Mouse (Mus musculus) CH12.LX (cell line): ENCODE data around the gene Marveld3. TPM values are rescaled to one million over a fixed set of nuclear protein-coding genes. Genes with fewer than 3 reads are reported as not detected.

Experiments used
- DNase-seq: peaks from one replicate; pipeline ENCODE4 v3.0.0-alpha.2; 2013; ENCODE audit errors: extremely low read depth
- H3K27ac ChIP-seq: 2 replicates; pipeline ENCODE4 v1.5.1; 2012; ENCODE audit warnings: low read depth, mild to moderate bottlenecking, control low read depth, moderate library complexity; ENCODE audit not compliant: insufficient read depth
- H3K27me3 ChIP-seq: replicated peaks from 2 replicates; pipeline ENCODE3; 2012; ENCODE audit warnings: inconsistent platforms
- H3K36me3 ChIP-seq, 2 experiments: replicated peaks in 1 of 2; 2 replicates each; pipeline versions ENCODE3 to v1.6.1; 2012; ENCODE audit warnings: inconsistent platforms in 1 of 2, low read length in 1 of 2, mild to moderate bottlenecking in 1 of 2, mixed read lengths in 1 of 2, moderate library complexity in 1 of 2; ENCODE audit not compliant: control insufficient read depth in 1 of 2, insufficient read depth in 1 of 2
- H3K4me1 ChIP-seq, 2 experiments: 2 replicates each; pipeline ENCODE4 v1.6.1; 2012; ENCODE audit warnings: inconsistent platforms in 1 of 2, moderate library complexity in 1 of 2; ENCODE audit not compliant: insufficient read depth in 2 of 2, control insufficient read depth in 1 of 2
- H3K4me2 ChIP-seq: 2 replicates; pipeline ENCODE4 v1.6.1; 2012; ENCODE audit warnings: low read depth, mild to moderate bottlenecking, control low read depth; ENCODE audit not compliant: poor library complexity, insufficient read depth, severe bottlenecking
- H3K4me3 ChIP-seq, 3 experiments: fragments of 150-350 bp in 1 of 3; sonication (generic) in 1 of 3; replicated peaks in 1 of 3; 2 replicates each; pipeline versions ENCODE3 to v1.5.1; 2011 to 2012; ENCODE audit warnings: low read depth in 2 of 3, low read length in 2 of 3, mild to moderate bottlenecking in 2 of 3, moderate library complexity in 2 of 3, control low read depth in 1 of 3, improper control_type of control experiment in 1 of 3, inconsistent platforms in 1 of 3, mixed read lengths in 1 of 3; ENCODE audit not compliant: poor library complexity in 1 of 3
- H3K79me2 ChIP-seq: replicated peaks from 2 replicates; pipeline ENCODE4 v1.6.1; 2012; ENCODE audit warnings: mild to moderate bottlenecking, moderate library complexity; ENCODE audit not compliant: control insufficient read depth, poor library complexity, insufficient read depth, severe bottlenecking; ENCODE audit errors: extremely low read depth
- H3K9ac ChIP-seq: 2 replicates; pipeline ENCODE4 v1.6.1; 2012; ENCODE audit warnings: low read depth, mild to moderate bottlenecking, control low read depth, moderate library complexity; ENCODE audit not compliant: insufficient read depth
- H3K9me3 ChIP-seq: replicated peaks from 2 replicates; pipeline ENCODE3; 2012; ENCODE audit warnings: low read length, inconsistent platforms, mixed read lengths
- CTCF ChIP-seq, 2 experiments: IDR thresholded peaks in 1 of 2; conservative IDR thresholded peaks in 1 of 2; 2 replicates each; pipeline ENCODE4 v1.5.1; 2011 to 2012; ENCODE audit warnings: low read depth in 2 of 2, low read length in 2 of 2, improper control_type of control experiment in 1 of 2, inconsistent platforms in 1 of 2, mild to moderate bottlenecking in 1 of 2, moderate library complexity in 1 of 2
- ELF1 ChIP-seq: IDR thresholded peaks from 2 replicates; pipeline ENCODE4 v1.6.1; 2014; ENCODE audit warnings: low read depth, mild to moderate bottlenecking, inconsistent platforms, low read length, improper control_type of control experiment
- EP300 ChIP-seq: IDR thresholded peaks from 2 replicates; pipeline ENCODE4 v1.6.1; 2011; ENCODE audit warnings: low read length, improper control_type of control experiment
- ETS1 ChIP-seq: conservative IDR thresholded peaks from 2 replicates; pipeline ENCODE4 v1.6.1; 2012; ENCODE audit warnings: low read depth, mild to moderate bottlenecking, inconsistent platforms, low read length, improper control_type of control experiment, moderate library complexity
- GABPA ChIP-seq: IDR thresholded peaks from 2 replicates; pipeline ENCODE4 v1.6.1; 2012; ENCODE audit warnings: low read depth, low read length, improper control_type of control experiment, inconsistent platforms; ENCODE audit not compliant: insufficient replicate concordance
- HCFC1 ChIP-seq: IDR thresholded peaks from 2 replicates; pipeline ENCODE4 v1.6.1; 2012; ENCODE audit warnings: low read depth, mild to moderate bottlenecking, inconsistent platforms, low read length, improper control_type of control experiment
- IRF4 ChIP-seq: IDR thresholded peaks from 2 replicates; pipeline ENCODE4 v1.6.1; 2014; ENCODE audit warnings: low read depth, mild to moderate bottlenecking, inconsistent platforms, low read length, improper control_type of control experiment
- JUN ChIP-seq: IDR thresholded peaks from 2 replicates; pipeline ENCODE4 v1.6.1; 2011; ENCODE audit warnings: low read depth, mild to moderate bottlenecking, low read length, improper control_type of control experiment, moderate library complexity; ENCODE audit not compliant: insufficient read depth
- KAT2A ChIP-seq: IDR thresholded peaks from 2 replicates; pipeline ENCODE4 v1.6.1; 2012; ENCODE audit warnings: low read length, improper control_type of control experiment, inconsistent platforms; ENCODE audit not compliant: insufficient replicate concordance
- MAX ChIP-seq: IDR thresholded peaks from 2 replicates; pipeline ENCODE4 v1.6.1; 2011; ENCODE audit warnings: low read length, improper control_type of control experiment
- MAZ ChIP-seq: IDR thresholded peaks from 2 replicates; pipeline ENCODE4 v1.6.1; 2012; ENCODE audit warnings: low read depth, mild to moderate bottlenecking, inconsistent platforms, low read length, improper control_type of control experiment, moderate library complexity
- MEF2A ChIP-seq: IDR thresholded peaks from 2 replicates; pipeline ENCODE4 v1.6.1; 2014; ENCODE audit warnings: low read depth, mild to moderate bottlenecking, inconsistent platforms, low read length, improper control_type of control experiment, borderline replicate concordance
- MXI1 ChIP-seq: IDR thresholded peaks from 2 replicates; pipeline ENCODE4 v1.6.1; 2011; ENCODE audit warnings: mild to moderate bottlenecking, low read depth, low read length, improper control_type of control experiment
- MYC ChIP-seq: IDR thresholded peaks from 2 replicates; pipeline ENCODE4 v1.6.1; 2011; ENCODE audit warnings: low read depth, mild to moderate bottlenecking, improper control_type of control experiment, low read length
- NELFE ChIP-seq: IDR thresholded peaks from 2 replicates; pipeline ENCODE4 v1.6.1; 2011; ENCODE audit warnings: low read depth, low read length, improper control_type of control experiment
- SIN3A ChIP-seq: IDR thresholded peaks from 2 replicates; pipeline ENCODE4 v1.6.1; 2012; ENCODE audit warnings: low read length, improper control_type of control experiment, inconsistent platforms
- SMC3 ChIP-seq: IDR thresholded peaks from 2 replicates; pipeline ENCODE4 v1.6.1; 2011; ENCODE audit warnings: low read depth, low read length, improper control_type of control experiment
- TCF12 ChIP-seq: IDR thresholded peaks from 2 replicates; pipeline ENCODE4 v1.6.1; 2014; ENCODE audit warnings: low read depth, mild to moderate bottlenecking, inconsistent platforms, low read length, improper control_type of control experiment
- UBTF ChIP-seq: IDR thresholded peaks from 2 replicates; pipeline ENCODE4 v1.6.1; 2012; ENCODE audit warnings: low read depth, mild to moderate bottlenecking, inconsistent platforms, low read length, improper control_type of control experiment, moderate library complexity
- USF2 ChIP-seq: conservative IDR thresholded peaks from 2 replicates; pipeline ENCODE4 v1.6.1; 2011; ENCODE audit warnings: low read depth, low read length, improper control_type of control experiment
- ZC3H11A ChIP-seq: IDR thresholded peaks from 2 replicates; pipeline ENCODE4 v1.6.1; 2012; ENCODE audit warnings: low read depth, mild to moderate bottlenecking, inconsistent platforms, low read length, improper control_type of control experiment
- ZMIZ1 ChIP-seq: IDR thresholded peaks from 2 replicates; pipeline ENCODE4 v1.6.1; 2012; ENCODE audit warnings: low read depth, mild to moderate bottlenecking, inconsistent platforms, low read length, improper control_type of control experiment
- ZNF384 ChIP-seq: IDR thresholded peaks from 2 replicates; pipeline ENCODE4 v1.6.1; 2012; ENCODE audit warnings: low read depth, low read length, improper control_type of control experiment, inconsistent platforms
- dilution Hi-C: fragments of 300-500 bp; cut with MboI; formaldehyde crosslinking; loops from 2 replicates; pipeline ENCODE4 v1.14.3; 2020; ENCODE audit warnings: low sequenced_read_pairs; ENCODE audit not compliant: extremely low pct_unique_long_range_greater_than_20kb, extremely low pct_ligation_motif_present
- in situ Hi-C: fragments of 300-500 bp; cut with MboI; formaldehyde crosslinking; loops from 3 replicates; pipeline ENCODE4 v1.14.3; 2019; ENCODE audit warnings: low sequenced_read_pairs, low pct_ligation_motif_present, low pct_unique_long_range_greater_than_20kb, mixed read lengths
- polyA plus RNA-seq: library from polyadenylated mRNA; unstranded; fragments of >175 nt; gene quantifications from 2 replicates; pipeline ENCODE4 v1.2.1, GENCODE M21; 2012; ENCODE audit warnings: low read depth; ENCODE audit not compliant: insufficient read length
- total RNA-seq, 2 experiments: library from RNA; depleted of rRNA; stranded (reverse); fragments of 300-350 nt in 1 of 2; fragments of >200 nt in 1 of 2; gene quantifications; 2 replicates each; pipeline ENCODE4 v1.2.3; 2012 to 2014

The Marveld3 gene
- total and polyA plus RNA-seq, 3 experiments: not detected

- H3K4me2 ChIP-seq: no peak overlapping the region
- TF ChIP-seq UBTF: no peak
- TF ChIP-seq MXI1: no peak
Observed at GRCm38 (mm10) chr8:109945694-109946093, 16.3 kb downstream of the Marveld3 start.

DNA sequence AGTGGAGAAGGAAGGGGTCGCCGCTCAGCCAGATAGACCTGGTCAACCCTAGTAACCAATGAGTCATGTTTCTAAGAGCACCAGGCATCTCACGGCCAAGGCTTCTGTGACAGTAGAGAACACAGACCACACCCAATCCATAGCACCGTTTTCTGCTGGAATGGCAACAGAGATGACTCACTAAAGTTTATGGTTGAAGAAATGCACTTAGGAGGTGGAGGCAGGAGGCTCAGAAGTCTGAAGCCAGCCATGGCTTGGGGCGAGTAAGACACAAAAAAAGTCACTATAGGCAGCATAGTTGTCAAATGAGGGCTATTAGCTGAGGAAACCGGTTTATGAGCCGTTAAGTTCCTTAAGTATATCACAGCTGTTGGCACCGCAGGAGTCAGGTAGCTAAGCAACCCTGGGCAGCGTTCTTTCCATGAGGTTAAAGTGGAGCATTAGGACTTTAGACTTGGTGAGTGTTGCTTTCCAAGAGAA lies 16.8 kb downstream of the Marveld3 start:
- no peak overlapping the region for H3K9ac ChIP-seq
- no peak for TF ChIP-seq EP300
- no peak for TF ChIP-seq KAT2A
- no peak for TF ChIP-seq MEF2A
- no peak for TF ChIP-seq IRF4
- no peak for TF ChIP-seq MAX
- TF ChIP-seq SIN3A: no peak
- no peak for TF ChIP-seq MXI1
- no peak for TF ChIP-seq GABPA
- H3K4me1 ChIP-seq: peaks cover 0 to 7% of the 10 kb centered on the region in 2 experiments; a peak in 1 of 4 replicates
- DNase-seq: no peak
- in situ Hi-C loops (no loop called here), dilution Hi-C loops (no loop called here)
- no peaks in the 10 kb centered on the region for H3K27me3 ChIP-seq
- no peak overlapping the region for H3K27ac ChIP-seq
- H3K79me2 ChIP-seq: no peaks in the 10 kb centered on the region; the same call in 1 of the 2 replicates
- no peak overlapping the region for H3K4me2 ChIP-seq
- H3K9me3 ChIP-seq: no peaks in the 10 kb centered on the region
- H3K4me3 ChIP-seq: no peak overlapping the region
- H3K36me3 ChIP-seq: peaks cover 6 to 37% of the 10 kb centered on the region in 2 experiments

More at GRCm38 (mm10) chr8:109945694-109946093, 16.3 kb downstream of the Marveld3 start:
- DNase-seq: no peak
- Histone ChIP-seq H3K9me3 (no peaks in the 10 kb centered on the region), H3K79me2 (no peaks in the 10 kb centered on the region; the same call in 1 of the 2 replicates), H3K27ac (no peak overlapping the region), H3K4me3 (no peak overlapping the region), H3K36me3 (peaks cover 1 to 32% of the 10 kb centered on the region in 2 experiments), H3K4me1 (peaks cover 0 to 2% of the 10 kb centered on the region in 2 experiments; a peak in 1 of 4 replicates), H3K27me3 (no peaks in the 10 kb centered on the region), H3K9ac (no peak overlapping the region)
- in situ Hi-C loops: no loop called here
- dilution Hi-C loops: no loop called here

- H3K27me3 ChIP-seq: no peaks in the 10 kb centered on the region
- H3K4me1 ChIP-seq: peaks cover 0 to 9% of the 10 kb centered on the region in 2 experiments; a peak in 1 of 4 replicates
- dilution Hi-C loops (no loop called here), in situ Hi-C loops (no loop called here)
- H3K4me2 ChIP-seq: no peak overlapping the region
- no peaks in the 10 kb centered on the region; the same call in 1 of the 2 replicates for H3K79me2 ChIP-seq
- no peak overlapping the region for H3K9ac ChIP-seq
- TF ChIP-seq SMC3: no peak
- no peak for TF ChIP-seq CTCF (conservative IDR thresholded peaks at IDR 0.05 in 1 of 2, IDR thresholded peaks at IDR 0.05 in 1 of 2; ENCODE audit: low read depth in 2 of 2, low read length in 2 of 2)
- TF ChIP-seq ZNF384: no peak
- no peak for TF ChIP-seq NELFE
- TF ChIP-seq ZMIZ1: no peak
- no peak for TF ChIP-seq ZC3H11A
- no peak for TF ChIP-seq TCF12
- no peak for TF ChIP-seq MAX
- TF ChIP-seq JUN: no peak
- TF ChIP-seq MAZ: no peak
- no peak for TF ChIP-seq MYC
- no peak for TF ChIP-seq EP300
- TF ChIP-seq ETS1: no peak
- TF ChIP-seq USF2: no peak
- TF ChIP-seq HCFC1: no peak
- TF ChIP-seq SIN3A: no peak
- TF ChIP-seq ELF1: no peak
- no peak overlapping the region for H3K4me3 ChIP-seq
- DNase-seq: no peak
- no peaks in the 10 kb centered on the region for H3K9me3 ChIP-seq
- no peak overlapping the region for H3K27ac ChIP-seq
- H3K36me3 ChIP-seq: peaks cover 19 to 60% of the 10 kb centered on the region in 2 experiments
Observed at GRCm38 (mm10) chr8:109941606-109942360, 20.2 kb downstream of the Marveld3 start.
